Mouse (Mus musculus) liver, adult 2 months (tissue): ENCODE results near the gene Gm11639. TPM values are rescaled to one million over a fixed set of nuclear protein-coding genes. Genes with fewer than 3 reads are reported as not detected.

Source experiments
- DNase-seq: peaks from one replicate; pipeline ENCODE4 v3.0.0-alpha.2; 2011; ENCODE audit warnings: low read depth, low spot score; ENCODE audit errors: extremely low read depth
- H3K27ac ChIP-seq: fragments of 200-500 bp; replicated peaks from 2 replicates; pipeline ENCODE4 v1.5.1; 2012; ENCODE audit warnings: low read depth, mild to moderate bottlenecking, control low read depth, inconsistent platforms, low read length; ENCODE audit not compliant: insufficient read depth
- H3K27me3 ChIP-seq: fragments of 200-500 bp; 2 replicates; pipeline ENCODE4 v1.6.1; 2012; ENCODE audit warnings: mild to moderate bottlenecking, moderate library complexity, low read length, inconsistent platforms; ENCODE audit not compliant: control insufficient read depth, insufficient read depth
- H3K36me3 ChIP-seq: fragments of 200-500 bp; 2 replicates; pipeline ENCODE4 v1.6.1; 2012; ENCODE audit warnings: low read length, inconsistent platforms; ENCODE audit not compliant: control insufficient read depth, insufficient read depth
- H3K4me1 ChIP-seq: fragments of 200-500 bp; 2 replicates; pipeline ENCODE4 v1.6.1; 2011; ENCODE audit warnings: low read length; ENCODE audit not compliant: control insufficient read depth, insufficient read depth
- H3K4me3 ChIP-seq: fragments of 200-500 bp; 2 replicates; pipeline ENCODE4 v1.5.1; 2011; ENCODE audit warnings: low read depth, mild to moderate bottlenecking, control low read depth, low read length, moderate library complexity; ENCODE audit not compliant: insufficient read depth
- H3K79me2 ChIP-seq: fragments of 200-500 bp; 2 replicates; pipeline ENCODE4 v1.6.1; 2012; ENCODE audit warnings: inconsistent platforms, mild to moderate bottlenecking, low read length, moderate library complexity; ENCODE audit not compliant: control insufficient read depth, insufficient read depth
- H3K9ac ChIP-seq: fragments of 200-500 bp; 2 replicates; pipeline ENCODE4 v1.6.1; 2012; ENCODE audit warnings: low read depth, mild to moderate bottlenecking, control low read depth, inconsistent platforms, low read length
- CTCF ChIP-seq: fragments of 200-500 bp; IDR thresholded peaks from 2 replicates; pipeline ENCODE4 v1.5.1; 2011; ENCODE audit warnings: low read depth, low read length, control low read depth
- POLR2A ChIP-seq: fragments of 200-500 bp; IDR thresholded peaks from 2 replicates; pipeline ENCODE4 v1.6.1; 2011; ENCODE audit warnings: low read length, control low read depth; ENCODE audit not compliant: insufficient read depth; ENCODE audit errors: extremely low read depth
- WGBS: fragments of 180-500 bp; shearing (Covaris S2); methylation state at CpG from one replicate; pipeline ENCODE4 v1.1.7; 2018; 5-methylcytosine and 5-hydroxymethylcytosine counted together
- polyA plus RNA-seq: library from polyadenylated mRNA; depleted of rRNA; stranded (reverse); fragments of >200 nt; gene quantifications from 2 replicates; pipeline ENCODE4 v1.2.3, GENCODE M21; 2012
- total RNA-seq: library from RNA; depleted of rRNA; stranded (reverse); fragments of >200 nt; gene quantifications from 2 replicates; pipeline ENCODE4 v1.2.3, GENCODE M21; 2014

Gm11639 gene
- total and polyA plus RNA-seq, 2 experiments = under 0.01 TPM; not detected in 1

- no peaks in the 10 kb centered on the region for H3K4me1 ChIP-seq
- no peak overlapping the region for H3K27ac ChIP-seq
- H3K36me3 ChIP-seq = no peaks in the 10 kb centered on the region
- no peaks in the 10 kb centered on the region for H3K79me2 ChIP-seq
- no peak for TF ChIP-seq POLR2A
- TF ChIP-seq CTCF = no peak
- 63% methylated on average over 2 of the region's 2 CpGs for WGBS
- DNase-seq = no peak
- H3K9ac ChIP-seq = no peak overlapping the region
- H3K27me3 ChIP-seq = 0 out of 2 replicates have a peak, but pooled peaks cover 3% of the 10 kb centered on the region
- H3K4me3 ChIP-seq = no peak overlapping the region
Observed at GRCm38 (mm10) chr11:104707084-104707483, 21.6 kb downstream of the Gm11639 start.

GRCm38 (mm10) chr11:104744995-104745568 lies 59.6 kb downstream of the Gm11639 start:
- TF ChIP-seq POLR2A (no peak), CTCF (no peak)
- WGBS = 85% methylated on average over 9 of the region's 9 CpGs
- no peak for DNase-seq

DNA sequence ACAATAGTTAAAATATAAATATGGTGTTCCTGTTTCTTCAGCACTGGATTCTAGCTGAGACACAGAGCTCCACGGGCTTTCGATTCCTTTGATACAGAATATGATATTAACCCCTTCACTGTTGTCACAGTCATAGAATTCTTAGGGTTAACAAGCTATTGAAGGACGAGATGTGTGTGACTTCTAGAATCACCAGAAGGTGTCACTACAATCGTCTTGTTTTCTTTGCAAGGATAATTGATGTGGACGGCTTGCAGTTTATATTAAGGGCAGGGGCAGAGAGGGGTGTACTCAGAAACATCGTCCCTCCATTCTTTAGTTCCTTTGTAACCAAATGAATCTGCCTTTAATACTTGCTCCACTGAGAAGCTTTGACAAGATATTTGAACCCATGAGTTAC lies 80.3 kb downstream of the Gm11639 start:
- DNase-seq = no peak
- TF ChIP-seq POLR2A = no peak
- no peak for TF ChIP-seq CTCF
- WGBS = 52% methylated on average over 6 of the region's 6 CpGs

More at GRCm38 (mm10) chr11:104744995-104745568, 59.6 kb downstream of the Gm11639 start:
- no peaks in the 10 kb centered on the region for H3K4me1 ChIP-seq
- H3K9ac ChIP-seq = no peak overlapping the region
- H3K4me3 ChIP-seq = no peak overlapping the region
- no peaks in the 10 kb centered on the region for H3K79me2 ChIP-seq
- H3K27ac ChIP-seq = no peak overlapping the region
- no peaks in the 10 kb centered on the region for H3K27me3 ChIP-seq
- H3K36me3 ChIP-seq = no peaks in the 10 kb centered on the region

DNA sequence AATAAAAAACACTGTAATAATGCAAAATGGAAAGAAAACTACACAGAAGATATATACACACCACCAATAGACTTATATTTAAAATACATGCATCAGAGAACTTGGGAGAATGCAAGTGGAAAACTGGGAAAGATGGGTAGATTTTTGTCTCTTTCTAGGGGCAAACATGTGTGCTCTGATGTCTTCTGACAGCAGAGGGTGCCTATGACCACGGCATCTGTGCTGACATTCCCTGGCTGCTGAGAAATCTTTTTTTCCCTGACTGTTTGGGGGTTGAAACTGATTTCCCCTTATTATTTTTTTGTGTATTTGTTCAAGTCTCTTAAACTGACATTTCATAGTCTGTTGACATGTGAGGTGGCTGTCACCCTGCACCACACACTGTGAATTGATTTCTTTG lies 81.6 kb downstream of the Gm11639 start:
- no peak overlapping the region for H3K27ac ChIP-seq
- no peak for TF ChIP-seq POLR2A
- TF ChIP-seq CTCF = no peak
- no peak overlapping the region for H3K4me3 ChIP-seq
- WGBS = 43% methylated on average over 1 of the region's 1 CpGs
- no peaks in the 10 kb centered on the region for H3K4me1 ChIP-seq
- H3K36me3 ChIP-seq = no peaks in the 10 kb centered on the region
- H3K79me2 ChIP-seq = no peaks in the 10 kb centered on the region
- no peak overlapping the region for H3K9ac ChIP-seq
- no peak for DNase-seq
- H3K27me3 ChIP-seq = no peaks in the 10 kb centered on the region

More for the DNA sequence above, 80.3 kb downstream of the Gm11639 start:
- Histone ChIP-seq H3K36me3 (no peaks in the 10 kb centered on the region), H3K9ac (no peak overlapping the region), H3K4me3 (no peak overlapping the region), H3K27me3 (no peaks in the 10 kb centered on the region), H3K27ac (no peak overlapping the region), H3K79me2 (no peaks in the 10 kb centered on the region), H3K4me1 (no peaks in the 10 kb centered on the region)

DNA sequence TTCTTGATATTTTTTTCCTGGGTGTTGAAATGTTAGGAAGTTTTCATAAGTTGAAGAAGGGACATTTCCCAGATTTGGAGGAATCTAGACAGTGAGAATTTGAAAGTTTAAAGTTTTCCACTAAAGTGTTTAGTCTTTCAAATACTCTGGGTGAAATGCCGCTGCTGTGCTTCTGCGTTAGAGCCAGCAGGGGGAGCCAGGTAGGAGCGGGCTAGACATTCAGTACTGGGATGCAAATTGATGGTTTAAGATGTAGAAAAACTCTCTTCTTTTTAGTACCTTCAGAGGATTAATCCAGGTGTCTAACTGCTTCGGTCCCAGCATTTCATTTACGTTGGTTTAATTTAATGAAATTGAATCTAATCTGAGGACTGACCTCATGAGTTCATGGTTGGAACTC lies 82.6 kb downstream of the Gm11639 start:
- Histone ChIP-seq H3K36me3 (no peaks in the 10 kb centered on the region), H3K79me2 (no peaks in the 10 kb centered on the region), H3K27ac (no peak overlapping the region), H3K4me3 (no peak overlapping the region), H3K4me1 (no peaks in the 10 kb centered on the region), H3K9ac (no peak overlapping the region), H3K27me3 (no peaks in the 10 kb centered on the region)
- WGBS = 9% methylated on average over 5 of the region's 5 CpGs
- TF ChIP-seq CTCF (peak; percentile 89), POLR2A (no peak)
- peak; percentile 9 for DNase-seq

- Histone ChIP-seq H3K27me3 (no peaks in the 10 kb centered on the region), H3K79me2 (no peaks in the 10 kb centered on the region), H3K36me3 (no peaks in the 10 kb centered on the region), H3K9ac (no peak overlapping the region), H3K4me1 (no peaks in the 10 kb centered on the region), H3K4me3 (no peak overlapping the region), H3K27ac (no peak overlapping the region)
- DNase-seq = no peak
- TF ChIP-seq CTCF = no peak
- TF ChIP-seq POLR2A = no peak
- WGBS = 92% methylated on average over 2 of the region's 2 CpGs
Observed at GRCm38 (mm10) chr11:104778796-104779195, 93.3 kb downstream of the Gm11639 start.
